Mouse (Mus musculus): ENCODE results near the gene Rgs19. TPM values are rescaled to one million over a fixed set of nuclear protein-coding genes. Genes with fewer than 3 reads are reported as not detected.

The Rgs19 gene
- 60.8 and 65.1 TPM in 2 replicates for polyA plus RNA-seq (2015; fragmentation: Nextera tagmentation; extraction: Ambion mirVana)

GRCm38 (mm10) chr2:181693339-181694280 is at the start of gene Rgs19:
TSS of gene Rgs19 (minus strand) at chr2:181693977.
- H3K36me3 ChIP-seq (ENCODE audit: control insufficient read depth, insufficient read depth, low read length): no peaks in the 10 kb centered on the region; the same call in 1 of the 2 replicates
- WGBS: under 1% methylated on average over 74 of the region's 75 CpGs
- peak within 1 kb of the TSS; percentile 80 for H3K4me2 ChIP-seq (ENCODE audit: low read length)
- peak within 1 kb of the TSS; percentile 72 for H3K27ac ChIP-seq (ENCODE audit: low read length)
- peak within 1 kb of the TSS; percentile 86 for H3K9ac ChIP-seq (ENCODE audit: low read depth, low read length)
- H3K4me1 ChIP-seq (ENCODE audit: control insufficient read depth, insufficient read depth, low read length): peaks cover 18% of the 10 kb centered on the region
- H3K4me3 ChIP-seq (ENCODE audit: low read depth, low read length): peak within 1 kb of the TSS; percentile 69
- H3K27me3 ChIP-seq (ENCODE audit: control insufficient read depth, insufficient read depth, low read depth, low read length): no peaks in the 10 kb centered on the region
- no peaks in the 10 kb centered on the region for H3K9me3 ChIP-seq (replicated peaks; ENCODE audit: control insufficient read depth, low read length, poor library complexity, severe bottlenecking)
- ATAC-seq: peak; percentile 87

DNA sequence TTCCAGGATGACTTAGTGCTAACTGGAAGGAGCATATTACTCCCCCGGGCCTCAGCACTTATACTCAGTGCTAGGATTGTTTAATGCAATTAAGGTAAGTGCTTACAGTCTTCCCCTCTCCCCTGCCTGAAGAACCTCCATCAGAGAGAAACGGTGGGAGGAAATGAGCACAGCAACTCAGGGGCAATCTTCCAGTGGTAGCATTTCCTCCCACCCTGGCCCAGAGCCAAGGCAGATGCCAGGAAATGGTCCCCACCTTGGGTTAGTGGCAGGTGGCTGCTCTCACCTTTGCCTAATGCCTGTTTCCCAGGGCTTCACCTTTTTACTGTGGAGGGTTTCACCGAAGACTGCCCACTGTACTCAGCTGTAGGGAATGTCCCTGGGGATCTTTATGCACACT is 36.3 kb upstream of the Rgs19 start:
- H3K27ac ChIP-seq (ENCODE audit: low read length): no peak overlapping the region
- no peak overlapping the region for H3K4me2 ChIP-seq (ENCODE audit: low read length)
- ATAC-seq: no peak
- no peak overlapping the region for H3K4me3 ChIP-seq (ENCODE audit: low read depth, low read length)
- peaks cover 3% of the 10 kb centered on the region; the same call in 1 of the 2 replicates for H3K4me1 ChIP-seq (ENCODE audit: control insufficient read depth, insufficient read depth, low read length)
- peaks cover 2% of the 10 kb centered on the region; the same call in 1 of the 2 replicates for H3K36me3 ChIP-seq (ENCODE audit: control insufficient read depth, insufficient read depth, low read length)
- WGBS: 83% methylated on average over 3 of the region's 3 CpGs
- no peaks in the 10 kb centered on the region for H3K9me3 ChIP-seq (replicated peaks; ENCODE audit: control insufficient read depth, low read length, poor library complexity, severe bottlenecking)
- H3K27me3 ChIP-seq (ENCODE audit: control insufficient read depth, insufficient read depth, low read depth, low read length): no peaks in the 10 kb centered on the region
- H3K9ac ChIP-seq (ENCODE audit: low read depth, low read length): no peak overlapping the region

- no peaks in the 10 kb centered on the region for H3K9me3 ChIP-seq (replicated peaks; ENCODE audit: control insufficient read depth, low read length, poor library complexity, severe bottlenecking)
- WGBS: 31% methylated on average over 9 of the region's 9 CpGs
- no peaks in the 10 kb centered on the region for H3K27me3 ChIP-seq (ENCODE audit: control insufficient read depth, insufficient read depth, low read depth, low read length)
- no peak overlapping the region for H3K4me2 ChIP-seq (ENCODE audit: low read length)
- ATAC-seq: no peak
- H3K9ac ChIP-seq (ENCODE audit: low read depth, low read length): no peak overlapping the region
- H3K36me3 ChIP-seq (ENCODE audit: control insufficient read depth, insufficient read depth, low read length): peaks cover 2% of the 10 kb centered on the region; the same call in 1 of the 2 replicates
- no peak overlapping the region for H3K27ac ChIP-seq (ENCODE audit: low read length)
- H3K4me3 ChIP-seq (ENCODE audit: low read depth, low read length): no peak overlapping the region
- H3K4me1 ChIP-seq (ENCODE audit: control insufficient read depth, insufficient read depth, low read length): peaks cover 3% of the 10 kb centered on the region; the same call in 1 of the 2 replicates
Measured at GRCm38 (mm10) chr2:181727659-181728262, 34.0 kb upstream of the Rgs19 start.

DNA sequence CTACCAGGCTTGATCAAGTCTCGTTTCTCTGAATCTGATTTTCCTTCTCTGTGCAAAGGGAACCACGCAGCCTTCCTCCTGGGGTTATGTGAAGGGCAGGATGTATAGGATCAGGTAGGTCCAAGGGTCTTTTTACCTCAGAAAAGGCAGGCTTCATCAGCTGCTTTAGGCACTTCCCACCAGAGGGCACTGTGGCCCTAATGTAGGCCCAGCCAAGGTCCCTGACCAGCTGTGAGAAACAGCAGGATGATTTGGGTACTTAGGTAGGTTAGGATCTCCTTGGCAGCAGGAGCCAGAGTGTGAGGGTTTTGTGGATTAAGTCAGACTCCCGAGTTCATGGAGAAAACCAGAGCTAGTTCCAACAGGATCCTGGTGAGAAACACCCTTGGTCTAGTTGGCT is 28.4 kb upstream of the Rgs19 start:
- H3K27ac ChIP-seq (ENCODE audit: low read length): no peak overlapping the region
- peaks cover 7% of the 10 kb centered on the region for H3K4me1 ChIP-seq (ENCODE audit: control insufficient read depth, insufficient read depth, low read length)
- H3K4me2 ChIP-seq (ENCODE audit: low read length): no peak overlapping the region
- no peaks in the 10 kb centered on the region for H3K27me3 ChIP-seq (ENCODE audit: control insufficient read depth, insufficient read depth, low read depth, low read length)
- 7% methylated on average over 3 of the region's 3 CpGs for WGBS
- peaks cover 12% of the 10 kb centered on the region for H3K36me3 ChIP-seq (ENCODE audit: control insufficient read depth, insufficient read depth, low read length)
- no peak overlapping the region for H3K9ac ChIP-seq (ENCODE audit: low read depth, low read length)
- H3K4me3 ChIP-seq (ENCODE audit: low read depth, low read length): no peak overlapping the region
- ATAC-seq: no peak
- H3K9me3 ChIP-seq (replicated peaks; ENCODE audit: control insufficient read depth, low read length, poor library complexity, severe bottlenecking): no peaks in the 10 kb centered on the region

DNA sequence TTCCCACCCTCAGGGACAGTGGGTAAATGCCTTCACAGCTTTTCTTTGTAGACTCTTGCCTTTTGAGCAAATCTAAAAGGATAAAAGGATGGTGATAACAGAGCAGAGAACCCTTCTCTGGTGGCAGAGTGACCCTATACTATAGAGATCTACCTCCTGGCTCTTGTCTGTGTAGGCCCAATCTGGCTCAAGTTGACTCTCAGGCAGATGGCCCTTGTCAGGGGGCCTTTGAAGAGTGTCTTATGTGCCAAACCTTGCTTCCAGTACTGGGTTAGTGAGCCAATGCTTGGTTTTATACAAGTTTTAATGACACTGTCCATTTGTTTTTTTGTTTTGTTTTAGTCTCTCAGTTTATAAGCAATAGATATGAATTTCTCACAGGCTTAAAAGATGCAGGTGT is 27.4 kb upstream of the Rgs19 start:
- Histone ChIP-seq H3K27me3 (ENCODE audit: control insufficient read depth, insufficient read depth, low read depth, low read length) (no peaks in the 10 kb centered on the region), H3K4me1 (ENCODE audit: control insufficient read depth, insufficient read depth, low read length) (peaks cover 17% of the 10 kb centered on the region), H3K9ac (ENCODE audit: low read depth, low read length) (no peak overlapping the region)

DNA sequence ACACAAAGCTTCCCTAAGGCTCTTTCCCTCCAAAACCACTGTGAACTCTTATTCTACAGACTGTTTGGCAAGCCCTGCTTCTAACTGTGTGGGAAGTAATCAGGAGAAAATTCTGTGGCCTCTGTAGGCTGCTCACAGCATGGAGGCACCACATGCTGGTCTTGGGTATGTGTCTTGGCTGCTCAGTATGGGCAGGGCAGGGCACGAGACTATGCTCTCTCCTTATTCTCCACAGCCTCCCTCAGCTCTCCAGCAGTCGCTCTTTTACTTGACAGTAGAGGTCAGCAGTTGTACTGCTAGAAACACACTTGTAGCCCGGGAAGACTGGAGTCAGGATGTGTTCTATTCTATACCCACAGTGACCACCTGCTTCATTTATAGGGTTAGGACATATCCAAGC is 26.3 kb upstream of the Rgs19 start:
- WGBS: 31% methylated on average over 3 of the region's 3 CpGs
- H3K27ac ChIP-seq (ENCODE audit: low read length): no peak overlapping the region
- H3K36me3 ChIP-seq (ENCODE audit: control insufficient read depth, insufficient read depth, low read length): peaks cover 12% of the 10 kb centered on the region
- H3K27me3 ChIP-seq (ENCODE audit: control insufficient read depth, insufficient read depth, low read depth, low read length): no peaks in the 10 kb centered on the region
- H3K9ac ChIP-seq (ENCODE audit: low read depth, low read length): no peak overlapping the region
- peaks cover 21% of the 10 kb centered on the region for H3K4me1 ChIP-seq (ENCODE audit: control insufficient read depth, insufficient read depth, low read length)
- no peak for ATAC-seq
- H3K9me3 ChIP-seq (replicated peaks; ENCODE audit: control insufficient read depth, low read length, poor library complexity, severe bottlenecking): no peaks in the 10 kb centered on the region
- no peak overlapping the region for H3K4me2 ChIP-seq (ENCODE audit: low read length)
- H3K4me3 ChIP-seq (ENCODE audit: low read depth, low read length): no peak overlapping the region

More for the DNA sequence above, 27.4 kb upstream of the Rgs19 start:
- peaks cover 12% of the 10 kb centered on the region for H3K36me3 ChIP-seq (ENCODE audit: control insufficient read depth, insufficient read depth, low read length)
- no peak overlapping the region for H3K4me3 ChIP-seq (ENCODE audit: low read depth, low read length)
- H3K27ac ChIP-seq (ENCODE audit: low read length): no peak overlapping the region
- no peak overlapping the region for H3K4me2 ChIP-seq (ENCODE audit: low read length)
- H3K9me3 ChIP-seq (replicated peaks; ENCODE audit: control insufficient read depth, low read length, poor library complexity, severe bottlenecking): no peaks in the 10 kb centered on the region
- ATAC-seq: no peak

DNA sequence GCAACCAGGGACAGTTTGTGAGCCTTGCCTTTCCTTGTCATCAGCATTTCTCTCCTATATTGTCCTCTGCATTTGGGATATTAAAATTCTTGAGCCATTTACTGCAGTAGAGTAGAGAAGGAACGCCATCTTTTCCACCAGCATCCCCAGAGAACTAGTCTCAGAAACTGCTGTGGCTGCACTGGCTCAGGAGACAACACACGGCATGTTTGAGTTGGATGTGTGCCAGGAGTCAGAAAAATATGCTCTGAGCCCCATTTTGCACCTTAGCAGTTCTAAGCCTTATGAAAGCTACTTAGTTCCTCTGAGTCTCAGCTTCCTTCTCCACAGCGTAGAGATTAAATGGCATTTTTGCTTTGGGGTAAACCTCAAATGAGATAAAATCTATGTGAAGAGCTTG is 23.2 kb upstream of the Rgs19 start:
- WGBS: 57% methylated on average over 3 of the region's 3 CpGs
- peaks cover 38% of the 10 kb centered on the region for H3K4me1 ChIP-seq (ENCODE audit: control insufficient read depth, insufficient read depth, low read length)

DNA sequence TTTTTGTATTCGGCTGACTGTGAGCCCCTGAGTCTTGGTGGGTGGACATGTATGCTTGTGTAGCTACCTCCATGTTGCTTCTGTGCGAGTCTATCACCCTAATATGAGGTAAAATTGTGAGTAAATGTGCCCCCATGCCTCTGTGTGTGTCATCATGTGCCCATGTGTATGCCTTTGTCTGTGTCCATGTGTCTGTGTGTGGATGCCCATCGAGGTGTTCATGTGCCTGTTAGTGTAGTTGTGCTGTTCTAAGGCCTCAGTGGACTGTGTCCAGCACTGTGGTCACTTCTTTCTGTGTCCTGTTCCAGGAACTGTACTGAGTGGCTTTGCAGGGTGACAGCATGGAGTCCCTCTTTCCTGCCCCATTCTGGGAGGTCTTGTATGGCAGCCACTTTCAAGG is 21.6 kb upstream of the Rgs19 start:
- WGBS: 44% methylated on average over 3 of the region's 3 CpGs
- peaks cover 38% of the 10 kb centered on the region for H3K4me1 ChIP-seq (ENCODE audit: control insufficient read depth, insufficient read depth, low read length)

More for the DNA sequence above, 23.2 kb upstream of the Rgs19 start:
- Histone ChIP-seq H3K9me3 (replicated peaks; ENCODE audit: control insufficient read depth, low read length, poor library complexity, severe bottlenecking) (no peaks in the 10 kb centered on the region), H3K4me2 (ENCODE audit: low read length) (peak overlapping the region; percentile 85), H3K27me3 (ENCODE audit: control insufficient read depth, insufficient read depth, low read depth, low read length) (no peaks in the 10 kb centered on the region), H3K36me3 (ENCODE audit: control insufficient read depth, insufficient read depth, low read length) (peaks cover 12% of the 10 kb centered on the region), H3K4me3 (ENCODE audit: low read depth, low read length) (peak overlapping the region; percentile 68), H3K27ac (ENCODE audit: low read length) (no peak overlapping the region), H3K9ac (ENCODE audit: low read depth, low read length) (peak overlapping the region; percentile 1; the same call in 1 of the 2 replicates)
- ATAC-seq: no peak

GRCm38 (mm10) chr2:181714903-181715326 is 21.1 kb upstream of the Rgs19 start, which contains the start of gene Oprl1:
TSS of gene Oprl1 (plus strand) at chr2:181715016.
- peaks cover 12% of the 10 kb centered on the region for H3K36me3 ChIP-seq (ENCODE audit: control insufficient read depth, insufficient read depth, low read length)
- WGBS: 0% methylated on average over 7 of the region's 7 CpGs
- H3K4me2 ChIP-seq (ENCODE audit: low read length): peak within 1 kb of the TSS; percentile 85
- no peaks in the 10 kb centered on the region for H3K9me3 ChIP-seq (replicated peaks; ENCODE audit: control insufficient read depth, low read length, poor library complexity, severe bottlenecking)
- H3K27me3 ChIP-seq (ENCODE audit: control insufficient read depth, insufficient read depth, low read depth, low read length): no peaks in the 10 kb centered on the region
- H3K9ac ChIP-seq (ENCODE audit: low read depth, low read length): peak within 1 kb of the TSS; percentile 84
- peak within 1 kb of the TSS; percentile 68 for H3K4me3 ChIP-seq (ENCODE audit: low read depth, low read length)
- peak; percentile 78 for ATAC-seq
- H3K4me1 ChIP-seq (ENCODE audit: control insufficient read depth, insufficient read depth, low read length): peaks cover 38% of the 10 kb centered on the region
- H3K27ac ChIP-seq (ENCODE audit: low read length): peak within 1 kb of the TSS; percentile 92

More for the DNA sequence above, 21.6 kb upstream of the Rgs19 start:
- peak overlapping the region; percentile 68 for H3K4me3 ChIP-seq (ENCODE audit: low read depth, low read length)
- peak overlapping the region; percentile 85 for H3K4me2 ChIP-seq (ENCODE audit: low read length)
- peak overlapping the region; percentile 92 for H3K27ac ChIP-seq (ENCODE audit: low read length)
- peak; percentile 26; the same call in 1 of the 2 replicates for ATAC-seq
- peaks cover 12% of the 10 kb centered on the region for H3K36me3 ChIP-seq (ENCODE audit: control insufficient read depth, insufficient read depth, low read length)
- H3K9ac ChIP-seq (ENCODE audit: low read depth, low read length): peak overlapping the region; percentile 84
- H3K9me3 ChIP-seq (replicated peaks; ENCODE audit: control insufficient read depth, low read length, poor library complexity, severe bottlenecking): no peaks in the 10 kb centered on the region
- H3K27me3 ChIP-seq (ENCODE audit: control insufficient read depth, insufficient read depth, low read depth, low read length): no peaks in the 10 kb centered on the region
